ENCODE assay signal across 8 mouse cellular contexts in genomic region chr10:24173210-24174001, GRCm38 (mm10). TPM values are rescaled to one million over a fixed set of nuclear protein-coding genes. Genes with fewer than 3 reads are reported as not detected.
DNase-seq lines count a peak whose midpoint lies in the region; ATAC-seq and TF ChIP-seq lines count a peak whose summit lies in the region.

No protein-coding gene starts in this region.

- DNase-seq in B cell, adult 2 months, result peak; percentile 66 to 72
- DNase-seq in CH12.LX (ENCODE audit: extremely low read depth), result peak; percentile 77
- DNase-seq in c-Kit-positive CD71-negative TER-119-negative erythroid progenitor cells, embryonic 14.5 days (ENCODE audit: low read depth), result peak; percentile 60
- DNase-seq in hindlimb bud, embryonic 11.5 days (ENCODE audit: extremely low spot score, low read depth, low spot score), result peak; percentile 63
- DNase-seq in liver, embryonic 11.5 days (ENCODE audit: low spot score), result no peak
- no peak for DNase-seq in urinary bladder, postnatal 36 days (ENCODE audit: low spot score in 2 of 2)

- dilution Hi-C loops in CH12.LX (cut with MboI; ENCODE audit: extremely low pct_ligation_motif_present, extremely low pct_unique_long_range_greater_than_20kb, low sequenced_read_pairs), result no loop called here

- H3K79me2 ChIP-seq in CH12.LX (replicated peaks; ENCODE audit: control insufficient read depth, extremely low read depth, insufficient read depth, poor library complexity, severe bottlenecking), result peaks cover 12% of the 10 kb centered on the region; the same call in 1 of the 2 replicates
- H3K79me2 ChIP-seq in myocyte (ENCODE audit: control insufficient read depth, insufficient read depth), result no peaks in the 10 kb centered on the region

- TF ChIP-seq CTCF in CH12.LX (conservative IDR thresholded peaks at IDR 0.05 in 1 of 2, IDR thresholded peaks at IDR 0.05 in 1 of 2; ENCODE audit: low read depth in 2 of 2, low read length in 2 of 2), result peak; percentile 69 to 88

- H3K4me2 ChIP-seq in CH12.LX (ENCODE audit: insufficient read depth, low read depth, poor library complexity, severe bottlenecking) (no peak overlapping the region), myocyte (ENCODE audit: low read depth) (peak overlapping the region; percentile 86)
- no peak overlapping the region for H3K4me2 ChIP-seq in forebrain, embryonic 15.5 days (replicated peaks)
- no peak overlapping the region for H3K4me2 ChIP-seq in liver, embryonic 11.5 days

- H3K27ac ChIP-seq in CH12.LX (ENCODE audit: insufficient read depth, low read depth), result 0 out of 2 replicates have a peak overlapping the region, but pooled peaks have one; percentile 28
- H3K27ac ChIP-seq in forebrain, embryonic 15.5 days (replicated peaks), result no peak overlapping the region
- H3K27ac ChIP-seq in liver, embryonic 11.5 days (ENCODE audit: low read depth, low read length), result no peak overlapping the region

- TF ChIP-seq POLR2A in CH12.LX (IDR thresholded peaks at IDR 0.05; ENCODE audit: low read depth, low read length) (no peak), myocyte (IDR thresholded peaks at IDR 0.05; ENCODE audit: insufficient read length, low read depth) (no peak)

- H3K36me3 ChIP-seq in CH12.LX (replicated peaks in 1 of 2; ENCODE audit: control insufficient read depth in 1 of 2, insufficient read depth in 1 of 2, low read length in 1 of 2) (peaks cover 22 to 62% of the 10 kb centered on the region in 2 experiments), myocyte (ENCODE audit: control insufficient read depth, insufficient read depth) (peaks cover 2% of the 10 kb centered on the region)
- no peaks in the 10 kb centered on the region for H3K36me3 ChIP-seq in forebrain, embryonic 15.5 days
- no peaks in the 10 kb centered on the region for H3K36me3 ChIP-seq in liver, embryonic 11.5 days (ENCODE audit: control insufficient read depth, insufficient read depth, low read length)

- no peaks in the 10 kb centered on the region for H3K9me3 ChIP-seq in CH12.LX (replicated peaks; ENCODE audit: low read length)
- H3K9me3 ChIP-seq in forebrain, embryonic 15.5 days, result no peaks in the 10 kb centered on the region
- no peaks in the 10 kb centered on the region for H3K9me3 ChIP-seq in liver, embryonic 11.5 days (ENCODE audit: control insufficient read depth, low read length)

- no peak overlapping the region for H3ac ChIP-seq in myocyte (ENCODE audit: control insufficient read depth, insufficient read length)

- no peak overlapping the region for H3K9ac ChIP-seq in CH12.LX (ENCODE audit: insufficient read depth, low read depth)
- H3K9ac ChIP-seq in forebrain, embryonic 15.5 days (replicated peaks), result no peak overlapping the region
- H3K9ac ChIP-seq in liver, embryonic 11.5 days (ENCODE audit: low read depth, low read length), result no peak overlapping the region

- H3K4me3 ChIP-seq in CH12.LX (replicated peaks in 1 of 3; ENCODE audit: low read depth in 2 of 3, low read length in 2 of 3, poor library complexity in 1 of 3) (no peak overlapping the region), myocyte (no peak overlapping the region)
- H3K4me3 ChIP-seq in forebrain, embryonic 15.5 days, result no peak overlapping the region
- H3K4me3 ChIP-seq in liver, embryonic 11.5 days (ENCODE audit: low read depth, low read length), result no peak overlapping the region

- peak; percentile 80 for TF ChIP-seq RAD21 in CH12.LX (IDR thresholded peaks at IDR 0.05; ENCODE audit: low read depth, low read length)

- H3K4me1 ChIP-seq in CH12.LX (ENCODE audit: control insufficient read depth in 1 of 2, insufficient read depth in 2 of 2), result peaks cover 15 to 37% of the 10 kb centered on the region in 2 experiments
- H3K4me1 ChIP-seq in forebrain, embryonic 15.5 days, result no peaks in the 10 kb centered on the region
- no peaks in the 10 kb centered on the region; the same call in none of the 2 replicates for H3K4me1 ChIP-seq in liver, embryonic 11.5 days (replicated peaks; ENCODE audit: control insufficient read depth, insufficient read depth, low read length)

- in situ Hi-C loops in CH12.LX (cut with MboI; ENCODE audit: low pct_ligation_motif_present, low pct_unique_long_range_greater_than_20kb, low sequenced_read_pairs), result no loop called here

- no peaks in the 10 kb centered on the region for H3K27me3 ChIP-seq in CH12.LX (replicated peaks)
- H3K27me3 ChIP-seq in forebrain, embryonic 15.5 days, result no peaks in the 10 kb centered on the region
- no peaks in the 10 kb centered on the region for H3K27me3 ChIP-seq in liver, embryonic 11.5 days (replicated peaks; ENCODE audit: control insufficient read depth, insufficient read depth, low read length)
- H3K27me3 ChIP-seq in myocyte (ENCODE audit: control insufficient read depth, insufficient read depth, insufficient read length), result no peaks in the 10 kb centered on the region

- ATAC-seq in forebrain, embryonic 15.5 days (replicated peaks), result peak; percentile 73
- peak; percentile 45; the same call in 1 of the 2 replicates for ATAC-seq in liver, embryonic 11.5 days (replicated peaks; ENCODE audit: low FRiP score)

- TF ChIP-seq EP300 in CH12.LX (IDR thresholded peaks at IDR 0.05; ENCODE audit: low read length), result no peak

- 62% methylated on average over 10 of the region's 10 CpGs for WGBS in forebrain, embryonic 15.5 days
- 45% methylated on average over 10 of the region's 10 CpGs for WGBS in liver, embryonic 11.5 days

TF ChIP-seq in CH12.LX, 34 proteins besides CTCF, POLR2A, EP300 and RAD21:
- TF ChIP-seq SMC3 (IDR thresholded peaks at IDR 0.05; ENCODE audit: low read depth, low read length) (peak; percentile 85), NELFE (IDR thresholded peaks at IDR 0.05; ENCODE audit: low read depth, low read length) (no peak), ETS1 (conservative IDR thresholded peaks at IDR 0.05; ENCODE audit: low read depth, low read length) (0 out of 2 replicates have a peak, but pooled peaks have one; percentile 7)

TF ChIP-seq in myocyte, 11 proteins besides CTCF, POLR2A, EP300 and RAD21:
- TF ChIP-seq E2F4 (IDR thresholded peaks at IDR 0.05; ENCODE audit: insufficient read depth) (no peak), TCF3 (IDR thresholded peaks at IDR 0.05; ENCODE audit: insufficient read length, low read depth) (no peak), POLR2AphosphoS2 (IDR thresholded peaks at IDR 0.05; ENCODE audit: insufficient read length, low read depth) (no peak), SRF (IDR thresholded peaks at IDR 0.05; ENCODE audit: control insufficient read depth, insufficient read length, low read depth) (no peak), REST (IDR thresholded peaks at IDR 0.05; ENCODE audit: insufficient read depth, insufficient read length) (no peak), MYOD1 (IDR thresholded peaks at IDR 0.05; ENCODE audit: control insufficient read depth in 1 of 3, insufficient read length in 2 of 3, low read depth in 2 of 3) (peak; percentile 62 to 76 (median 75)), MYOG (IDR thresholded peaks at IDR 0.05; ENCODE audit: control insufficient read depth in 1 of 3, insufficient read depth in 1 of 3, insufficient read length in 2 of 3, low read depth in 2 of 3) (peak in 2 of 3 experiments; percentile 59 to 65), TCF12 (IDR thresholded peaks at IDR 0.05; ENCODE audit: insufficient read depth, poor library complexity, severe bottlenecking) (no peak), MAX (IDR thresholded peaks at IDR 0.05; ENCODE audit: low read depth) (no peak), USF1 (IDR thresholded peaks at IDR 0.05; ENCODE audit: low read depth) (no peak), CEBPB (IDR thresholded peaks at IDR 0.05; ENCODE audit: insufficient read depth, poor library complexity, severe bottlenecking) (no peak)
TF ChIP-seq in myocyte: peak in this region for 2.

RNA-seq across cellular contexts. Expression of gene Stx7, which starts 24.3 kb away (rescaled TPM):
- 92.8 and 117 TPM in 2 replicates for total RNA-seq in CH12.LX (2012; rRNA removed)
- total RNA-seq in CH12.LX (2014; rRNA removed), result 176 and 194 TPM in 2 replicates
- 102 TPM in 2 replicates for polyA plus RNA-seq in CH12.LX (2012; ENCODE audit: insufficient read length, low read depth)
- polyA plus RNA-seq in forebrain, embryonic 15.5 days (2015; fragmentation: Nextera tagmentation; extraction: Ambion mirVana), result 252 and 275 TPM in 2 replicates
- 50.7 and 56.0 TPM in 2 replicates for polyA plus RNA-seq in liver, embryonic 11.5 days (2014; fragmentation: Nextera tagmentation; extraction: Ambion mirVana)
- 54.6 TPM for polyA plus RNA-seq in myocyte (2012; fragmentation: generic; extraction: Trizol)

RNA-seq across cellular contexts. Expression of gene Moxd1, which starts 49.9 kb away (rescaled TPM):
- total RNA-seq in CH12.LX (2012; rRNA removed) (not detected in 2 replicates), CH12.LX (2014; rRNA removed) (not detected in 2 replicates)
- polyA plus RNA-seq in CH12.LX (2012; ENCODE audit: insufficient read length, low read depth) (not detected in 2 replicates), myocyte (2012; fragmentation: generic; extraction: Trizol) (not detected)
- polyA plus RNA-seq in forebrain, embryonic 15.5 days (2015; fragmentation: Nextera tagmentation; extraction: Ambion mirVana), result 2.4 and 2.8 TPM in 2 replicates
- 2.3 and 2.8 TPM in 2 replicates for polyA plus RNA-seq in liver, embryonic 11.5 days (2014; fragmentation: Nextera tagmentation; extraction: Ambion mirVana)

Comparison
In these comparisons a context has a peak if more than half of its experiments do, and no peak if none do; other contexts are left out.
1. DNase-seq: peak in B cell, adult 2 months (2 of 2), CH12.LX (single experiment), c-Kit-positive CD71-negative TER-119-negative erythroid progenitor cells, embryonic 14.5 days (single experiment) and hindlimb bud, embryonic 11.5 days (single experiment); none in liver, embryonic 11.5 days (single experiment) and urinary bladder, postnatal 36 days (0 of 2).